In genomic region chr6:41080121-41080520, GRCm38 (mm10) we compare ENCODE assay signal across 31 mouse cellular contexts. TPM values are rescaled to one million over a fixed set of nuclear protein-coding genes. Genes with fewer than 3 reads are reported as not detected.
DNase-seq lines count a peak whose midpoint lies in the region; TF ChIP-seq lines count a peak whose summit lies in the region.
"Had no signal": no experiment of that assay in that cellular context is flagged by ENCODE, and none has a peak within 500 bp of the region (broad histone marks: within the 10 kb centered on the region; RNA-seq: fewer than 3 reads in every experiment).

No protein-coding gene starts in this region.

- in situ Hi-C loops in CH12.LX (cut with MboI; ENCODE audit: low pct_ligation_motif_present, low pct_unique_long_range_greater_than_20kb, low sequenced_read_pairs) = no loop called here

- TF ChIP-seq CTCF in CH12.LX (conservative IDR thresholded peaks at IDR 0.05 in 1 of 2, IDR thresholded peaks at IDR 0.05 in 1 of 2; ENCODE audit: low read depth in 2 of 2, low read length in 2 of 2) = no peak

- no peaks in the 10 kb centered on the region for H3K36me3 ChIP-seq in CH12.LX (replicated peaks in 1 of 2; ENCODE audit: control insufficient read depth in 1 of 2, insufficient read depth in 1 of 2, low read length in 1 of 2)
- H3K36me3 ChIP-seq: embryonic facial prominence, embryonic 13.5 days; embryonic facial prominence, embryonic 15.5 days; forebrain, embryonic 10.5 days; forebrain, embryonic 12.5 days had no signal

- peak; percentile 18 for DNase-seq in 3134 (ENCODE audit: extremely low read depth, insufficient read length, low spot score)
- DNase-seq in 3T3-L1 (ENCODE audit: low read depth, low spot score) = peak; percentile 90
- peak; percentile 2 for DNase-seq in CH12.LX (ENCODE audit: extremely low read depth)
- DNase-seq in mesoderm, embryonic 11.5 days (ENCODE audit: low read depth, low spot score) = peak; percentile 10
- no peak for DNase-seq in retina, postnatal 1 day
- DNase-seq in ovary, postnatal 36 days (ENCODE audit: low spot score) = no peak
- no peak for DNase-seq in gastrocnemius, adult 8-10 months (ENCODE audit: low spot score in 2 of 2)
- DNase-seq in T-cell, adult 2 months (ENCODE audit: low spot score) = no peak
- DNase-seq: adrenal gland, adult 2 months; adrenal gland, postnatal 10 days; adrenal gland, postnatal 25 days; cerebellum, adult 11 months; cerebellum, adult 18-20 months; cerebellum, adult 8-10 months; cerebellum, adult 9-11 months; cerebellum, postnatal 14 days; cerebellum, postnatal 36 days; embryo, embryonic 11 days had no signal

- dilution Hi-C loops in CH12.LX (cut with MboI; ENCODE audit: extremely low pct_ligation_motif_present, extremely low pct_unique_long_range_greater_than_20kb, low sequenced_read_pairs) = no loop called here

- no peak for TF ChIP-seq EP300 in CH12.LX (IDR thresholded peaks at IDR 0.05; ENCODE audit: low read length)

- H3K4me1 ChIP-seq in CH12.LX (ENCODE audit: control insufficient read depth in 1 of 2, insufficient read depth in 2 of 2) = peaks cover 0 to 15% of the 10 kb centered on the region in 2 experiments; a peak in 1 of 4 replicates
- H3K4me1 ChIP-seq: embryonic facial prominence, embryonic 13.5 days; embryonic facial prominence, embryonic 15.5 days had no signal

- H3K9me3 ChIP-seq in CH12.LX (replicated peaks; ENCODE audit: low read length) = no peaks in the 10 kb centered on the region
- H3K9me3 ChIP-seq: embryonic facial prominence, embryonic 13.5 days; embryonic facial prominence, embryonic 15.5 days; forebrain, embryonic 10.5 days; forebrain, embryonic 12.5 days had no signal

- no peak for TF ChIP-seq RAD21 in CH12.LX (IDR thresholded peaks at IDR 0.05; ENCODE audit: low read depth, low read length)

- no peak overlapping the region for H3K4me2 ChIP-seq in CH12.LX (ENCODE audit: insufficient read depth, low read depth, poor library complexity, severe bottlenecking)
- H3K4me2 ChIP-seq: embryonic facial prominence, embryonic 13.5 days; embryonic facial prominence, embryonic 15.5 days; forebrain, embryonic 12.5 days had no signal

- no peak overlapping the region for H3K4me3 ChIP-seq in CH12.LX (replicated peaks in 1 of 3; ENCODE audit: low read depth in 2 of 3, low read length in 2 of 3, poor library complexity in 1 of 3)
- H3K4me3 ChIP-seq: embryonic facial prominence, embryonic 13.5 days; embryonic facial prominence, embryonic 15.5 days; erythroblast, embryonic 14.5 days; forebrain, embryonic 10.5 days; forebrain, embryonic 12.5 days had no signal

- H3K79me2 ChIP-seq in CH12.LX (replicated peaks; ENCODE audit: control insufficient read depth, extremely low read depth, insufficient read depth, poor library complexity, severe bottlenecking) = no peaks in the 10 kb centered on the region

- no peaks in the 10 kb centered on the region for H3K27me3 ChIP-seq in CH12.LX (replicated peaks)
- H3K27me3 ChIP-seq: embryonic facial prominence, embryonic 13.5 days; embryonic facial prominence, embryonic 15.5 days; forebrain, embryonic 12.5 days had no signal

- H3K9ac ChIP-seq in CH12.LX (ENCODE audit: insufficient read depth, low read depth) = no peak overlapping the region
- H3K9ac ChIP-seq: embryonic facial prominence, embryonic 13.5 days; embryonic facial prominence, embryonic 15.5 days; forebrain, embryonic 12.5 days had no signal

- no peak overlapping the region for H3K27ac ChIP-seq in CH12.LX (ENCODE audit: insufficient read depth, low read depth)
- H3K27ac ChIP-seq: embryonic facial prominence, embryonic 13.5 days; embryonic facial prominence, embryonic 15.5 days; forebrain, embryonic 10.5 days; forebrain, embryonic 12.5 days had no signal

- no peak for TF ChIP-seq POLR2A in CH12.LX (IDR thresholded peaks at IDR 0.05; ENCODE audit: low read depth, low read length)

TF ChIP-seq in CH12.LX, 34 proteins besides CTCF, POLR2A, EP300 and RAD21:
- TF ChIP-seq RCOR1 (conservative IDR thresholded peaks at IDR 0.05; ENCODE audit: low read depth, low read length) (no peak), NELFE (IDR thresholded peaks at IDR 0.05; ENCODE audit: low read depth, low read length) (no peak), JUN (IDR thresholded peaks at IDR 0.05; ENCODE audit: insufficient read depth, low read depth, low read length) (no peak), JUND (conservative IDR thresholded peaks at IDR 0.05; ENCODE audit: low read depth, low read length) (no peak), IRF4 (IDR thresholded peaks at IDR 0.05; ENCODE audit: low read depth, low read length) (no peak), NRF1 (IDR thresholded peaks at IDR 0.05; ENCODE audit: low read depth, low read length) (no peak), ZC3H11A (IDR thresholded peaks at IDR 0.05; ENCODE audit: low read depth, low read length) (no peak), SMC3 (IDR thresholded peaks at IDR 0.05; ENCODE audit: low read depth, low read length) (no peak), ZNF384 (IDR thresholded peaks at IDR 0.05; ENCODE audit: low read depth, low read length) (no peak), UBTF (IDR thresholded peaks at IDR 0.05; ENCODE audit: low read depth, low read length) (no peak), GABPA (IDR thresholded peaks at IDR 0.05; ENCODE audit: insufficient replicate concordance, low read depth, low read length) (no peak)

RNA-seq across cellular contexts. Expression of gene 2210010C04Rik, which starts 44.8 kb away (rescaled TPM):
- not detected in 2 replicates for total RNA-seq in CH12.LX (2012; rRNA removed)
- not detected in 2 replicates for total RNA-seq in CH12.LX (2014; rRNA removed)
- polyA plus RNA-seq in CH12.LX (2012; ENCODE audit: insufficient read length, low read depth) = not detected in 2 replicates
- total RNA-seq in gastrocnemius, adult 8-10 months (2022) = not detected
- total RNA-seq: adrenal gland, adult 2 months; adrenal gland, postnatal 10 days; adrenal gland, postnatal 25 days; common myeloid progenitor, adult 5-6 weeks; ES-E14; MEL had no signal
- polyA plus RNA-seq: brain, embryonic 14.5 days; CD4-positive, CD25-positive, alpha-beta regulatory T cell, adult 4 months; embryonic facial prominence, embryonic 11.5 days; embryonic facial prominence, embryonic 13.5 days; embryonic facial prominence, embryonic 15.5 days; erythroblast, embryonic 14.5 days; forebrain, embryonic 10.5 days; forebrain, embryonic 12.5 days; forebrain, embryonic 14.5 days; forebrain, embryonic 16.5 days had no signal

Comparison
In these comparisons a context has a peak if more than half of its experiments do, and no peak if none do; other contexts are left out.
1. DNase-seq: peak in 3134 (single experiment), 3T3-L1 (single experiment), CH12.LX (single experiment) and mesoderm, embryonic 11.5 days (single experiment); none in retina, postnatal 1 day (single experiment), ovary, postnatal 36 days (single experiment), gastrocnemius, adult 8-10 months (0 of 2) and T-cell, adult 2 months (single experiment).